Mouse (Mus musculus) stomach, embryonic 14.5 days (tissue): ENCODE data around the gene Ltc4s. TPM values are rescaled to one million over a fixed set of nuclear protein-coding genes. Genes with fewer than 3 reads are reported as not detected.

Experiments
- ATAC-seq: fragments of 200-750 bp; cut with Nextera tagmentation; 2 replicates; pipeline ENCODE4 v1.8.0; 2017; ENCODE audit warnings: low read depth, moderate TSS enrichment; ENCODE audit not compliant: insufficient number of reproducible peaks, insufficient read depth, low FRiP score
- H3K27ac ChIP-seq: fragments of 300-500 bp; sonication (generic); 2 replicates; pipeline ENCODE4 v1.5.1; 2014; ENCODE audit warnings: mild to moderate bottlenecking, low read length, moderate library complexity, mixed read lengths
- H3K27me3 ChIP-seq: fragments of 300-500 bp; sonication (generic); 2 replicates; pipeline ENCODE4 v1.6.1; 2014; ENCODE audit warnings: low read length, control low read depth, mixed read lengths; ENCODE audit not compliant: control insufficient read depth, insufficient read depth
- H3K36me3 ChIP-seq: fragments of 300-500 bp; sonication (generic); 2 replicates; pipeline ENCODE4 v1.6.1; 2014; ENCODE audit warnings: mild to moderate bottlenecking, control low read depth, low read length, moderate library complexity, mixed read lengths; ENCODE audit not compliant: control insufficient read depth, insufficient read depth
- H3K4me1 ChIP-seq: fragments of 300-500 bp; sonication (generic); 2 replicates; pipeline ENCODE4 v1.6.1; 2014; ENCODE audit warnings: low read length, control low read depth, mixed read lengths; ENCODE audit not compliant: control insufficient read depth, insufficient read depth
- H3K4me2 ChIP-seq: fragments of 300-500 bp; sonication (generic); replicated peaks from 2 replicates; pipeline ENCODE4 v1.6.1; 2014; ENCODE audit warnings: low read depth, low read length, control low read depth
- H3K4me3 ChIP-seq: fragments of 300-500 bp; sonication (generic); 2 replicates; pipeline ENCODE4 v1.5.1; 2014; ENCODE audit warnings: low read depth, low read length, control low read depth
- H3K9ac ChIP-seq: fragments of 300-500 bp; sonication (generic); replicated peaks from 2 replicates; pipeline ENCODE4 v1.6.1; 2014; ENCODE audit warnings: low read depth, mild to moderate bottlenecking, control low read depth, low read length, moderate library complexity, mixed read lengths
- H3K9me3 ChIP-seq: fragments of 300-500 bp; sonication (generic); 2 replicates; pipeline ENCODE4 v1.6.1; 2016; ENCODE audit warnings: low read depth, low read length, control low read depth; ENCODE audit not compliant: control insufficient read depth
- WGBS: fragments of 180-500 bp; shearing (Covaris S2); extraction: QIAGEN DNeasy Blood & Tissue Kit; methylation state at CpG from one replicate; pipeline ENCODE4 v1.1.7; 2014; 5-methylcytosine and 5-hydroxymethylcytosine counted together
- polyA plus RNA-seq: library from polyadenylated mRNA; unstranded; fragments of >200 nt; fragmentation: Nextera tagmentation; extraction: Ambion mirVana; gene quantifications from 2 replicates; pipeline ENCODE4 v1.2.1, GENCODE M21; 2014

Gene Ltc4s
- polyA plus RNA-seq, 1 experiment from 2014 or later, result 3.9 TPM

GRCm38 (mm10) chr11:50275077-50275476, 36.7 kb upstream of the Ltc4s start:
- no peaks in the 10 kb centered on the region for H3K36me3 ChIP-seq
- H3K9me3 ChIP-seq, result no peaks in the 10 kb centered on the region
- WGBS, result 84% methylated on average over 2 of the region's 2 CpGs
- peaks cover 9% of the 10 kb centered on the region; the same call in 1 of the 2 replicates for H3K4me1 ChIP-seq
- H3K4me3 ChIP-seq, result no peak overlapping the region
- no peak overlapping the region for H3K9ac ChIP-seq
- H3K27me3 ChIP-seq, result no peaks in the 10 kb centered on the region
- no peak for ATAC-seq
- no peak overlapping the region for H3K4me2 ChIP-seq
- peak overlapping the region; percentile 58; the same call in 1 of the 2 replicates for H3K27ac ChIP-seq

DNA sequence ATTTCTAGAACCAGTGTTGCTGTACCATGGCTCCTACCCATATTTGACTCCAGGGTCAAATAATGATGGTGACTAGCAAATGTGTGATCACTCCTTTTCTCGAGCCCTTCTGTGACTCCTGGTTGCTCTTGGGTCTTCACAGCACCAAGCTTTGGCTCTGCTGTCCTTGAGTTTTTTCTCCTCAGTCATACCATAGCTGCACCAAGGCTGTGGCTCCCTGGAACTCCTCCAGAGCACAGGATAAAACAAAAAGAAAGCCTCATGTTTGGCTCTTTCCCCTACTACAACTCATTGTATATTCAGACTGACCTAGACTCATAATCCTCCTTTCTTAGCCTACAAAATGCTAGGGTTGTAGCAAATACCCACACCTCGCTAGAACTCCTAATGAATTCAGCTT, 34.4 kb upstream of the Ltc4s start:
- Histone ChIP-seq H3K9me3 (no peaks in the 10 kb centered on the region), H3K9ac (no peak overlapping the region), H3K27ac (no peak overlapping the region), H3K27me3 (no peaks in the 10 kb centered on the region), H3K4me1 (peaks cover 9% of the 10 kb centered on the region; the same call in 1 of the 2 replicates), H3K4me2 (no peak overlapping the region), H3K4me3 (no peak overlapping the region), H3K36me3 (no peaks in the 10 kb centered on the region)
- ATAC-seq, result no peak
- WGBS, result 88% methylated on average over 2 of the region's 2 CpGs

GRCm38 (mm10) chr11:50269885-50270284, 31.5 kb upstream of the Ltc4s start:
- 92% methylated on average over 1 of the region's 1 CpGs for WGBS
- Histone ChIP-seq H3K4me3 (no peak overlapping the region), H3K9ac (no peak overlapping the region), H3K27me3 (no peaks in the 10 kb centered on the region), H3K4me2 (no peak overlapping the region), H3K36me3 (peaks cover 24% of the 10 kb centered on the region), H3K9me3 (no peaks in the 10 kb centered on the region), H3K27ac (no peak overlapping the region), H3K4me1 (no peaks in the 10 kb centered on the region)
- ATAC-seq, result no peak

DNA sequence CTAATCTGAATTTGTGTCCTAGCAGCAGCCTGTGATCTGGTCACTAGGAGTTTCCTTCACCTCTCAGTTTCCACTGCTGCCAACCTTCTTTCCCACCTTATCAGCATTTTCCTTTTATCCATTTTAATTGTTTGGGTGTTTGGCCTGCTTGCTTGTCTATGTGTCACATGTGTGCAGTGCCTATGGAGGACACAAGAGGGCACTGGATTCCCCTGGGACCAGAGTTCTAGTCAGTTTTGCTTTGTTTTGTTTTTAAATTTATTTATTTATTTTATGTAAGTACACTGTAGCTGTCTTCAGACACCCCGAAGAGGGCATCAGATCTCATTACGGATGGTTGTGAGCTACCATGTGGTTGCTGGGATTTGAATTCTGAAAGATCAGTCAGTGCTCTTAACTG, 30.7 kb upstream of the Ltc4s start:
- Histone ChIP-seq H3K9ac (no peak overlapping the region), H3K4me1 (no peaks in the 10 kb centered on the region), H3K4me3 (no peak overlapping the region), H3K4me2 (no peak overlapping the region), H3K9me3 (no peaks in the 10 kb centered on the region), H3K27me3 (no peaks in the 10 kb centered on the region), H3K36me3 (peaks cover 31% of the 10 kb centered on the region), H3K27ac (no peak overlapping the region)
- WGBS, result 79% methylated on average over 2 of the region's 2 CpGs
- no peak for ATAC-seq

- H3K9ac ChIP-seq, result no peak overlapping the region
- H3K4me1 ChIP-seq, result no peaks in the 10 kb centered on the region
- no peaks in the 10 kb centered on the region for H3K27me3 ChIP-seq
- no peak overlapping the region for H3K27ac ChIP-seq
- no peak overlapping the region for H3K4me2 ChIP-seq
- H3K36me3 ChIP-seq, result peaks cover 45% of the 10 kb centered on the region
- no peak overlapping the region for H3K4me3 ChIP-seq
- ATAC-seq, result no peak
- WGBS, result 91% methylated on average over 3 of the region's 3 CpGs
- H3K9me3 ChIP-seq, result no peaks in the 10 kb centered on the region
Measured at GRCm38 (mm10) chr11:50266997-50267396, 28.6 kb upstream of the Ltc4s start.

GRCm38 (mm10) chr11:50265931-50266330, 27.5 kb upstream of the Ltc4s start:
- Histone ChIP-seq H3K4me1 (no peaks in the 10 kb centered on the region), H3K9me3 (no peaks in the 10 kb centered on the region), H3K4me2 (no peak overlapping the region), H3K27ac (no peak overlapping the region), H3K36me3 (peaks cover 51% of the 10 kb centered on the region), H3K27me3 (no peaks in the 10 kb centered on the region), H3K4me3 (no peak overlapping the region), H3K9ac (no peak overlapping the region)
- ATAC-seq, result no peak
- 88% methylated on average over 8 of the region's 8 CpGs for WGBS

GRCm38 (mm10) chr11:50263198-50263597, 24.8 kb upstream of the Ltc4s start:
- H3K27me3 ChIP-seq, result no peaks in the 10 kb centered on the region
- H3K27ac ChIP-seq, result no peak overlapping the region
- no peak for ATAC-seq
- no peaks in the 10 kb centered on the region for H3K9me3 ChIP-seq
- H3K4me2 ChIP-seq, result no peak overlapping the region
- peaks cover 69% of the 10 kb centered on the region for H3K36me3 ChIP-seq
- 88% methylated on average over 3 of the region's 3 CpGs for WGBS
- H3K4me1 ChIP-seq, result no peaks in the 10 kb centered on the region
- no peak overlapping the region for H3K4me3 ChIP-seq
- no peak overlapping the region for H3K9ac ChIP-seq

DNA sequence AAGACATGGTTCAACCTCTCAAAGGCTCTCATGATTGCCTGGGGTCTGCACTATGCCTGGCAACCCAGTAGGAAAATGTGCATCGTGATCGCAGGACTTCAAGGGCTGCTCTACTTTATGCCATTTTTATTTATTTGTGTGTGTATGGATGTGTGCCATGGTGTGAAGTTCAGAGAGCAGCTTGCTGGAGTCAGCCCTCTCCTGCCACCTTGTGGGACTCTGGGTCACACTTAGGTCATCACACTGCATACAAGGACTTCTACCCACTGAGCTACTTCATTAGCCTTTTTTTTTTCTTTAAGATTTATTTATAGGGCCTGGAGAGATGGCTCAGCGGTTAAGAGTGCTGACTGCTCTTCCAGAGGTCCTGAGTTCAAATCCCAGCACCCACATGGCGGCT, 23.6 kb upstream of the Ltc4s start:
- no peaks in the 10 kb centered on the region for H3K9me3 ChIP-seq
- peaks cover 78% of the 10 kb centered on the region for H3K36me3 ChIP-seq
- 93% methylated on average over 4 of the region's 4 CpGs for WGBS
- H3K4me2 ChIP-seq, result no peak overlapping the region
- no peak for ATAC-seq
- H3K27ac ChIP-seq, result no peak overlapping the region
- H3K4me3 ChIP-seq, result no peak overlapping the region
- no peaks in the 10 kb centered on the region for H3K27me3 ChIP-seq
- no peaks in the 10 kb centered on the region for H3K4me1 ChIP-seq
- H3K9ac ChIP-seq, result no peak overlapping the region

GRCm38 (mm10) chr11:50258310-50258709, 19.9 kb upstream of the Ltc4s start:
- ATAC-seq, result no peak
- Histone ChIP-seq H3K4me2 (no peak overlapping the region), H3K9me3 (no peaks in the 10 kb centered on the region), H3K9ac (no peak overlapping the region), H3K4me3 (no peak overlapping the region), H3K36me3 (peaks cover 55% of the 10 kb centered on the region), H3K27me3 (no peaks in the 10 kb centered on the region), H3K4me1 (no peaks in the 10 kb centered on the region), H3K27ac (no peak overlapping the region)
- 87% methylated on average over 7 of the region's 7 CpGs for WGBS
